Mouse (Mus musculus): Measurements from ENCODE around the gene Dnajc9.
A peak's percentile ranks its signal among the peaks of the same experiment; 100 is the strongest.

Dnajc9 gene

GRCm38 (mm10) chr14:20388441-20389129, at the start of gene Dnajc9:
Gene Dnajc9, minus strand, starts transcription at chr14:20388910.
- peak; percentile 98 to 99 for DNase-seq (ENCODE audit: low spot score in 2 of 2)

GRCm38 (mm10) chr14:20436976-20437375, 48.3 kb upstream of the Dnajc9 start:
- no peak for DNase-seq (ENCODE audit: low spot score in 2 of 2)

GRCm38 (mm10) chr14:20432420-20432819, 43.7 kb upstream of the Dnajc9 start:
- DNase-seq (ENCODE audit: low spot score in 2 of 2), result no peak

- no peak for DNase-seq (ENCODE audit: low spot score in 2 of 2)
Measured at GRCm38 (mm10) chr14:20431726-20432125, 43.0 kb upstream of the Dnajc9 start.

- DNase-seq (ENCODE audit: low spot score in 2 of 2), result no peak
Measured at GRCm38 (mm10) chr14:20429833-20430232, 41.1 kb upstream of the Dnajc9 start.

GRCm38 (mm10) chr14:20428593-20428992, 39.9 kb upstream of the Dnajc9 start:
- no peak for DNase-seq (ENCODE audit: low spot score in 2 of 2)

- no peak for DNase-seq (ENCODE audit: low spot score in 2 of 2)
Measured at GRCm38 (mm10) chr14:20423046-20423445, 34.3 kb upstream of the Dnajc9 start.

GRCm38 (mm10) chr14:20422257-20422656, 33.5 kb upstream of the Dnajc9 start:
- DNase-seq (ENCODE audit: low spot score in 2 of 2), result peak in 1 of 2 experiments; percentile 21

- peak in 1 of 2 experiments; percentile 50 for DNase-seq (ENCODE audit: low spot score in 2 of 2)
Measured at GRCm38 (mm10) chr14:20400071-20400470, 11.4 kb upstream of the Dnajc9 start.

- peak in 1 of 2 experiments; percentile 72 for DNase-seq (ENCODE audit: low spot score in 2 of 2)
Measured at GRCm38 (mm10) chr14:20398864-20399263, 10.2 kb upstream of the Dnajc9 start.

GRCm38 (mm10) chr14:20397220-20397619, 8.5 kb upstream of the Dnajc9 start:
- DNase-seq (ENCODE audit: low spot score in 2 of 2), result no peak

GRCm38 (mm10) chr14:20393205-20393913, 4.6 kb upstream of the Dnajc9 start, which contains the start of gene Mrps16:
Gene Mrps16, minus strand, starts transcription at chr14:20393634.
- DNase-seq (ENCODE audit: low spot score in 2 of 2), result peak; percentile 78 to 96

- DNase-seq (ENCODE audit: low spot score in 2 of 2), result no peak
Measured at GRCm38 (mm10) chr14:20392326-20392725, 3.6 kb upstream of the Dnajc9 start.

GRCm38 (mm10) chr14:20389446-20390079, 853 bp upstream of the Dnajc9 start:
- DNase-seq (ENCODE audit: low spot score in 2 of 2), result no peak

GRCm38 (mm10) chr14:20379753-20380430, 8.8 kb downstream of the Dnajc9 start:
- peak in 1 of 2 experiments; percentile 58 for DNase-seq (ENCODE audit: low spot score in 2 of 2)

- no peak for DNase-seq (ENCODE audit: low spot score in 2 of 2)
Measured at GRCm38 (mm10) chr14:20379087-20379640, 9.5 kb downstream of the Dnajc9 start.

GRCm38 (mm10) chr14:20378313-20379061, 10.2 kb downstream of the Dnajc9 start:
- peak; percentile 35 to 72 for DNase-seq (ENCODE audit: low spot score in 2 of 2)

- peak in 1 of 2 experiments; percentile 38 for DNase-seq (ENCODE audit: low spot score in 2 of 2)
Measured at GRCm38 (mm10) chr14:20377112-20377521, 11.6 kb downstream of the Dnajc9 start.

- DNase-seq (ENCODE audit: low spot score in 2 of 2), result no peak
Measured at GRCm38 (mm10) chr14:20371854-20372253, 16.9 kb downstream of the Dnajc9 start.

- peak in 1 of 2 experiments; percentile 50 for DNase-seq (ENCODE audit: low spot score in 2 of 2)
Measured at GRCm38 (mm10) chr14:20370798-20371197, 17.9 kb downstream of the Dnajc9 start.

- peak in 1 of 2 experiments; percentile 42 for DNase-seq (ENCODE audit: low spot score in 2 of 2)
Measured at GRCm38 (mm10) chr14:20368271-20368670, 20.4 kb downstream of the Dnajc9 start.

Data from spleen, postnatal 10 days (tissue).